Mouse (Mus musculus): ENCODE data around the gene Fam19a5. TPM values are rescaled to one million over a fixed set of nuclear protein-coding genes. Genes with fewer than 3 reads are reported as not detected.

The Fam19a5 gene
- total RNA-seq, 4 experiments from 2014 or later: 2.4 to 4.3 (median 3.1) TPM

- DNase-seq (ENCODE audit: low spot score in 2 of 2): no peak
These were observed 182.6 kb downstream of the Fam19a5 start for GRCm38 (mm10) chr15:87726657-87727236.

DNA sequence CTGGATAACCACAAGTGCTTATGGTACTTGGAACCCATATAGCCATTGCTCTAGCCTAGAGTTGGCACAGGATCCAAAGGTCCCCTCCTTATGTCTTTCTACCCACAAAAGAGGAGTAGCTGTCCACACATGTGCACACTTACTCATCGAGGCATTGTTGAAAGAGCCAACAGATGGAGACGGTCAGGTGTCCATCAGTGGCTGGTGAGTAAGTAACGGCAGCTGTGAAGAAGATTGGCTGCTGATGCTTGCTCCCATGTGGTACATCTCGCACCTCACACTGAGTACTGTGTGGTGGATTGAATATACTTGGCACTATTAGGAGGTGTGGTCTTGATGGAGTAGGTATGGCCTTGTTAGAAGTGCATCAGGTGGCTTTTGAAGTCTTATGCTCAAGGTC lies 192.2 kb downstream of the Fam19a5 start:
- DNase-seq (ENCODE audit: low spot score in 2 of 2): no peak

DNA sequence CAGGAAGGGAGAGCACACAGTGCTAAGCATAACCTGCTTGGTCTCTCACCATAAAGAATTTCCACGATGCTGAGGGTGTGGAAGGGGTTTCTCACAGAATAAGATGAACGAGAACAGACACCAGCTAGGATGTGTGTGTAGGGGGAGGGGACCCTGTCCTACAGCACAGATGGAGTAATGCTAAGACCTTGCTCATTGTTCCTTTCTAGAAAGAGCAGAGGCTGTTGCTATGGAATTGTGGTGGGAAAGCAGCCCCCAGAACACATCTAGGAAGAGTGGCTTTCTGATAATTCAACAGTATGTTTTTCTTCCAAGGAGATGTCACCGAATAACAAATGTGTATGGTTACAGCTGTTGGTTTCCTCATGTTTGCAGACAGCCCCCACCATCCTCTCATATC lies 211.4 kb downstream of the Fam19a5 start:
- DNase-seq (ENCODE audit: low spot score in 2 of 2): no peak

DNA sequence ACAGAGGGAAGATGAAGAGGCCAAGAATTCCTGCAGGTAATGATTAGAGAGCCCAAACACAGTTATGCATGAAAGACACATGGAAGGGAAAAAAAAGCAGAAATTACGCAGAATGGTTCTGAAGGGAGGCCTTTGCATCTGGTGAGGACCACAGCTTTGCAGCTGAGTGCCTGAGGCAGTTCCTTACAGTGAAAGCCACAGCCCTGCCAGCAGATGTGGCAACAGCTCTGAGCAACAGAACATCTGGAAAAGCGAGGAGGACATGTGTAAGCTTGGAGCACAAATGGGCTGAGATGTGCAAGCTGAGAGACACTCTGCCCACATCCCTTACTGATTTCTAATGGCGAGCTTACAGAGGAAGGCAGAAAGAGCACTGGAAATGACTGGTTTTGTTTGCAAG lies 221.8 kb downstream of the Fam19a5 start:
- no peak for DNase-seq (ENCODE audit: low spot score in 2 of 2)

GRCm38 (mm10) chr15:87773955-87774354 lies 229.9 kb downstream of the Fam19a5 start:
- no peak for DNase-seq (ENCODE audit: low spot score in 2 of 2)

DNA sequence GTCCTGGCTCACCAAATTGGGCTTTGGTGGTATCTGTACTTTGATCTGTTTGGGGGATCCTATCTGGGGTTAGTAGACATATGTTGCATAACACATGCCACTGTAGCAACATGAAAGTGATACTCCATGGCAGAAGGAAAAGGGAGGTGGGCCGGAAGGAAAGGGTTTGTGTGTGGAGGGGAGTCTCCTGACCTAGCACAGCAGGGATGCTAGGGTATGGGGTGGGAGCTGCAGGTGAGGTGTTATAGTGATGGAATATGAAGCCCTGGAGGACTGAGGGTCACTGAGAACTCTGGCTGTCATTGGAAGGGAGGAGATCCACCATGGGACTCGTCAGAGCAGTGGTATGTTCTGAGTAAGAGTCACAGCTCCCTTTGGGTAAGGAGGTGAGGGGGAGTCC lies 239.2 kb downstream of the Fam19a5 start:
- DNase-seq (ENCODE audit: low spot score in 2 of 2): no peak

GRCm38 (mm10) chr15:87789671-87790070 lies 245.6 kb downstream of the Fam19a5 start:
- no peak for DNase-seq (ENCODE audit: low spot score in 2 of 2)

DNA sequence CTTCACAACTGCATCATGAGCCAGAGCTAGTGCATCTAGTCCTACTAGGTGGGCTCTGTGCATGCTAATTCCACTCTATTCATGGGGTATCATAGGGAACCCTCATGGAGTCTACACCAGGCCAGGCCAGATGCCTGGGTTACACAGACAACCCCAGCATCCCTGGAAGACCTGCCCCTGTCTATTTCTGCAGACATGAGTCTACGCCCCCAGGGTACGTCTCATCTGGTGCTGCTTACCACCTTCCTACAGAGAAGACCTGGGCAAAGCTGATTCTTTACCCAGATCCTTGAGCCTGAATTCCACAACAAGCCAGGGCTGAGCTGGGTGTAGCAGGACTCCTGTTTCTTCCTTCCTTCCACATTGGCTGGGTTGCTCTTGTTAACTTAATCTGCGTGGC lies 249.6 kb downstream of the Fam19a5 start:
- no peak for DNase-seq (ENCODE audit: low spot score in 2 of 2)

- no peak for DNase-seq (ENCODE audit: low spot score in 2 of 2)
These were observed 252.5 kb downstream of the Fam19a5 start for GRCm38 (mm10) chr15:87796571-87796970.

Small RNAs within 50 kb of the gene (microRNA-seq; reads per million reads assigned to microRNA genes)
- gene Mir6393: not detected
